Mouse (Mus musculus) ES-Bruce4 (cell line): ENCODE measurements at regions not wholly inside any gene's neighbourhood (a gene's known extent, or its start where the extent isn't known, plus 50 kb on each side); places are given as distances from the start of the nearest gene placed in this dataset.

Source experiments
- H3K27ac ChIP-seq: 2 replicates; pipeline ENCODE4 v1.5.1; 2012; ENCODE audit warnings: low read length, inconsistent platforms; ENCODE audit not compliant: insufficient read depth
- H3K27me3 ChIP-seq: 2 replicates; pipeline ENCODE4 v1.6.1; 2012; ENCODE audit warnings: mild to moderate bottlenecking, low read length, inconsistent platforms; ENCODE audit not compliant: control insufficient read depth, poor library complexity, insufficient read depth, severe bottlenecking
- H3K36me3 ChIP-seq: 2 replicates; pipeline ENCODE4 v1.6.1; 2012; ENCODE audit warnings: inconsistent platforms, mild to moderate bottlenecking, low read length, moderate library complexity; ENCODE audit not compliant: control insufficient read depth, poor library complexity, insufficient read depth, severe bottlenecking
- H3K4me1 ChIP-seq: one replicate; pipeline ENCODE4 v1.8.1; 2011; ENCODE audit warnings: low read length; ENCODE audit not compliant: control insufficient read depth, insufficient read depth
- H3K4me3 ChIP-seq: 2 replicates; pipeline ENCODE4 v1.5.1; 2011; ENCODE audit warnings: low read depth, mild to moderate bottlenecking, low read length
- H3K9ac ChIP-seq: 2 replicates; pipeline ENCODE4 v1.6.1; 2012; ENCODE audit warnings: low read depth, mild to moderate bottlenecking, inconsistent platforms; ENCODE audit not compliant: poor library complexity, severe bottlenecking
- H3K9me3 ChIP-seq: replicated peaks from 2 replicates; pipeline ENCODE4 v1.6.1; 2012; ENCODE audit warnings: mild to moderate bottlenecking, low read length, inconsistent platforms; ENCODE audit not compliant: control insufficient read depth, poor library complexity, insufficient read depth, severe bottlenecking
- CTCF ChIP-seq: IDR thresholded peaks from one replicate; pipeline ENCODE4 v1.8.1; 2011; ENCODE audit warnings: low read depth, low read length
- EP300 ChIP-seq: IDR thresholded peaks from 2 replicates; pipeline ENCODE4 v1.6.1; 2011; ENCODE audit warnings: low read depth, low read length; ENCODE audit not compliant: insufficient read depth
- POLR2A ChIP-seq: IDR thresholded peaks from one replicate; pipeline ENCODE4 v1.8.1; 2011; ENCODE audit warnings: low read length; ENCODE audit not compliant: insufficient read depth

- no peak overlapping the region for H3K4me3 ChIP-seq
- H3K4me1 ChIP-seq = no peaks in the 10 kb centered on the region
- no peaks in the 10 kb centered on the region for H3K9me3 ChIP-seq
- H3K36me3 ChIP-seq = no peaks in the 10 kb centered on the region
- no peaks in the 10 kb centered on the region for H3K27me3 ChIP-seq
- H3K27ac ChIP-seq = no peak overlapping the region
- TF ChIP-seq EP300 = no peak
- no peak for TF ChIP-seq CTCF
- no peak for TF ChIP-seq POLR2A
- H3K9ac ChIP-seq = no peak overlapping the region
Measured at GRCm38 (mm10) chr2:57492116-57492515, 254.7 kb downstream of the Gpd2 start.

GRCm38 (mm10) chr2:57492914-57493621 is 255.6 kb downstream of the Gpd2 start:
- Histone ChIP-seq H3K4me3 (no peak overlapping the region), H3K4me1 (no peaks in the 10 kb centered on the region), H3K27ac (no peak overlapping the region), H3K9me3 (no peaks in the 10 kb centered on the region), H3K36me3 (no peaks in the 10 kb centered on the region), H3K9ac (no peak overlapping the region), H3K27me3 (no peaks in the 10 kb centered on the region)
- TF ChIP-seq POLR2A (no peak), EP300 (no peak), CTCF (no peak)

- Histone ChIP-seq H3K36me3 (no peaks in the 10 kb centered on the region), H3K9ac (no peak overlapping the region), H3K9me3 (no peaks in the 10 kb centered on the region), H3K4me3 (no peak overlapping the region), H3K27ac (no peak overlapping the region), H3K27me3 (no peaks in the 10 kb centered on the region), H3K4me1 (no peaks in the 10 kb centered on the region)
- TF ChIP-seq CTCF (no peak), EP300 (no peak), POLR2A (no peak)
Measured at GRCm38 (mm10) chr2:57496315-57496954, 259.0 kb downstream of the Gpd2 start.

GRCm38 (mm10) chr2:57497933-57498332 is 260.5 kb downstream of the Gpd2 start:
- no peak for TF ChIP-seq EP300
- TF ChIP-seq CTCF = no peak
- TF ChIP-seq POLR2A = no peak
- Histone ChIP-seq H3K27ac (no peak overlapping the region), H3K4me1 (no peaks in the 10 kb centered on the region), H3K27me3 (no peaks in the 10 kb centered on the region), H3K36me3 (no peaks in the 10 kb centered on the region), H3K4me3 (no peak overlapping the region), H3K9me3 (no peaks in the 10 kb centered on the region), H3K9ac (no peak overlapping the region)

GRCm38 (mm10) chr2:57504678-57505077 is 267.2 kb downstream of the Gpd2 start:
- H3K36me3 ChIP-seq = no peaks in the 10 kb centered on the region
- no peak overlapping the region for H3K9ac ChIP-seq
- H3K27me3 ChIP-seq = no peaks in the 10 kb centered on the region
- no peaks in the 10 kb centered on the region for H3K4me1 ChIP-seq
- TF ChIP-seq POLR2A (no peak), CTCF (no peak), EP300 (no peak)
- H3K4me3 ChIP-seq = no peak overlapping the region
- H3K27ac ChIP-seq = no peak overlapping the region
- H3K9me3 ChIP-seq = no peaks in the 10 kb centered on the region

GRCm38 (mm10) chr2:57522465-57522864 is 285.0 kb downstream of the Gpd2 start:
- no peak for TF ChIP-seq POLR2A
- H3K9ac ChIP-seq = no peak overlapping the region
- no peaks in the 10 kb centered on the region for H3K36me3 ChIP-seq
- H3K4me3 ChIP-seq = no peak overlapping the region
- H3K27ac ChIP-seq = no peak overlapping the region
- no peaks in the 10 kb centered on the region for H3K9me3 ChIP-seq
- no peaks in the 10 kb centered on the region for H3K4me1 ChIP-seq
- H3K27me3 ChIP-seq = no peaks in the 10 kb centered on the region
